Mouse (Mus musculus) MEL (cell line): ENCODE data around the gene Hpse2. TPM values are rescaled to one million over a fixed set of nuclear protein-coding genes. Genes with fewer than 3 reads are reported as not detected.
A peak's percentile ranks its signal among the peaks of the same experiment; 100 is the strongest.

ENCODE experiments used
- DNase-seq: peaks from one replicate; pipeline ENCODE4 v3.0.0; 2011; ENCODE audit warnings: low read depth, low spot score
- H3K27ac ChIP-seq: 2 replicates; pipeline ENCODE4 v1.5.1; 2012; ENCODE audit warnings: low read depth, mild to moderate bottlenecking, control low read depth, low read length, moderate library complexity; ENCODE audit not compliant: control insufficient read depth
- H3K27me3 ChIP-seq, 2 experiments: fragments of 150-350 bp in 1 of 2; sonication (generic) in 1 of 2; 2 replicates each; pipeline ENCODE4 v1.6.1; 2012; ENCODE audit warnings: low read length in 2 of 2, mild to moderate bottlenecking in 2 of 2, improper control_type of control experiment in 1 of 2, moderate library complexity in 1 of 2; ENCODE audit not compliant: insufficient read depth in 2 of 2, control insufficient read depth in 1 of 2
- H3K36me3 ChIP-seq, 2 experiments: 2 replicates each; pipeline ENCODE4 v1.6.1; 2012 to 2014; ENCODE audit warnings: low read length in 2 of 2, improper control_type of control experiment in 1 of 2, inconsistent platforms in 1 of 2, mild to moderate bottlenecking in 1 of 2; ENCODE audit not compliant: insufficient read depth in 2 of 2, control insufficient read depth in 1 of 2
- H3K4me1 ChIP-seq, 2 experiments: fragments of 150-350 bp in 1 of 2; sonication (generic) in 1 of 2; 2 replicates each; pipeline ENCODE4 v1.6.1; 2012; ENCODE audit warnings: low read length in 2 of 2, improper control_type of control experiment in 1 of 2, mild to moderate bottlenecking in 1 of 2; ENCODE audit not compliant: insufficient read depth in 2 of 2, control insufficient read depth in 1 of 2
- H3K4me3 ChIP-seq, 2 experiments: fragments of 150-350 bp in 1 of 2; sonication (generic) in 1 of 2; 2 replicates each; pipeline ENCODE4 v1.5.1; 2012; ENCODE audit warnings: low read depth in 2 of 2, low read length in 2 of 2, mild to moderate bottlenecking in 2 of 2, moderate library complexity in 2 of 2, control low read depth in 1 of 2, improper control_type of control experiment in 1 of 2; ENCODE audit not compliant: control insufficient read depth in 1 of 2, insufficient read depth in 1 of 2
- H3K79me2 ChIP-seq: 2 replicates; pipeline ENCODE4 v1.6.1; 2012; ENCODE audit warnings: mild to moderate bottlenecking, low read length, moderate library complexity; ENCODE audit not compliant: control insufficient read depth, poor library complexity, insufficient read depth
- H3K9ac ChIP-seq: 2 replicates; pipeline ENCODE4 v1.6.1; 2012; ENCODE audit warnings: low read depth, mild to moderate bottlenecking, control low read depth, low read length, moderate library complexity; ENCODE audit not compliant: control insufficient read depth, poor library complexity, severe bottlenecking
- H3K9me3 ChIP-seq: fragments of 150-350 bp; sonication (generic); replicated peaks from 2 replicates; pipeline ENCODE4 v1.6.1; 2012; ENCODE audit warnings: mild to moderate bottlenecking, low read length, improper control_type of control experiment, moderate library complexity; ENCODE audit not compliant: insufficient read depth
- BHLHE40 ChIP-seq: IDR thresholded peaks from 2 replicates; pipeline ENCODE4 v1.6.1; 2012; ENCODE audit warnings: low read depth, mild to moderate bottlenecking, inconsistent platforms, low read length, improper control_type of control experiment, borderline replicate concordance
- CHD1 ChIP-seq: IDR thresholded peaks from 2 replicates; pipeline ENCODE4 v1.6.1; 2012; ENCODE audit warnings: low read depth, mild to moderate bottlenecking, inconsistent platforms, low read length, improper control_type of control experiment
- CHD2 ChIP-seq: IDR thresholded peaks from 2 replicates; pipeline ENCODE4 v1.6.1; 2011; ENCODE audit warnings: low read length, improper control_type of control experiment
- E2F4 ChIP-seq: IDR thresholded peaks from 2 replicates; pipeline ENCODE4 v1.6.1; 2011; ENCODE audit warnings: low read depth, low read length, improper control_type of control experiment, borderline replicate concordance
- ELF1 ChIP-seq: IDR thresholded peaks from 2 replicates; pipeline ENCODE4 v1.6.1; 2014; ENCODE audit warnings: low read depth, mild to moderate bottlenecking, inconsistent platforms, low read length, improper control_type of control experiment, moderate library complexity
- EP300 ChIP-seq, 2 experiments: IDR thresholded peaks; 2 replicates each; pipeline ENCODE4 v1.6.1; 2011; ENCODE audit warnings: improper control_type of control experiment in 2 of 2, low read length in 2 of 2, low read depth in 1 of 2, mild to moderate bottlenecking in 1 of 2
- ETS1 ChIP-seq: IDR thresholded peaks from 2 replicates; pipeline ENCODE4 v1.6.1; 2012; ENCODE audit warnings: low read depth, mild to moderate bottlenecking, inconsistent platforms, low read length, improper control_type of control experiment, moderate library complexity
- GABPA ChIP-seq: IDR thresholded peaks from 2 replicates; pipeline ENCODE4 v1.6.1; 2012; ENCODE audit warnings: low read depth, mild to moderate bottlenecking, inconsistent platforms, low read length, improper control_type of control experiment, moderate library complexity
- GATA1 ChIP-seq: IDR thresholded peaks from 2 replicates; pipeline ENCODE4 v1.6.1; 2011; ENCODE audit warnings: low read depth, low read length, improper control_type of control experiment
- HCFC1 ChIP-seq: IDR thresholded peaks from 2 replicates; pipeline ENCODE4 v1.6.1; 2012; ENCODE audit warnings: low read depth, mild to moderate bottlenecking, inconsistent platforms, low read length, improper control_type of control experiment, moderate library complexity
- JUND ChIP-seq: IDR thresholded peaks from 2 replicates; pipeline ENCODE4 v1.6.1; 2011; ENCODE audit warnings: low read depth, mild to moderate bottlenecking, improper control_type of control experiment, low read length
- KAT2A ChIP-seq: conservative IDR thresholded peaks from 2 replicates; pipeline ENCODE4 v1.6.1; 2012; ENCODE audit warnings: low read depth, low read length, improper control_type of control experiment, inconsistent platforms
- MAFK ChIP-seq: IDR thresholded peaks from 2 replicates; pipeline ENCODE4 v1.6.1; 2011; ENCODE audit warnings: low read depth, mild to moderate bottlenecking, low read length, improper control_type of control experiment, borderline replicate concordance
- MAX ChIP-seq: IDR thresholded peaks from 2 replicates; pipeline ENCODE4 v1.6.1; 2011; ENCODE audit warnings: low read length, improper control_type of control experiment
- MEF2A ChIP-seq: IDR thresholded peaks from 2 replicates; pipeline ENCODE4 v1.6.1; 2014; ENCODE audit warnings: low read depth, mild to moderate bottlenecking, inconsistent platforms, low read length, improper control_type of control experiment; ENCODE audit not compliant: poor library complexity, insufficient replicate concordance, severe bottlenecking; ENCODE audit errors: extremely low read depth
- MYB ChIP-seq: IDR thresholded peaks from 2 replicates; pipeline ENCODE4 v1.6.1; 2011; ENCODE audit warnings: mild to moderate bottlenecking, low read depth, low read length, improper control_type of control experiment
- NELFE ChIP-seq: IDR thresholded peaks from 2 replicates; pipeline ENCODE4 v1.6.1; 2011; ENCODE audit warnings: low read depth, low read length, improper control_type of control experiment
- NRF1 ChIP-seq: IDR thresholded peaks from 2 replicates; pipeline ENCODE4 v1.6.1; 2014; ENCODE audit warnings: low read depth, mild to moderate bottlenecking, inconsistent platforms, low read length, improper control_type of control experiment, moderate library complexity; ENCODE audit not compliant: poor library complexity, insufficient read depth, severe bottlenecking
- POLR2A ChIP-seq, 2 experiments: IDR thresholded peaks; 2 replicates each; pipeline ENCODE4 v1.6.1; 2011 to 2012; ENCODE audit warnings: low read length in 2 of 2, mild to moderate bottlenecking in 2 of 2, control low read depth in 1 of 2, improper control_type of control experiment in 1 of 2, low read depth in 1 of 2, moderate library complexity in 1 of 2; ENCODE audit not compliant: control insufficient read depth in 1 of 2, insufficient read depth in 1 of 2, poor library complexity in 1 of 2
- POLR2AphosphoS5 ChIP-seq: IDR thresholded peaks from 2 replicates; pipeline ENCODE4 v1.6.1; 2012; ENCODE audit warnings: low read depth, borderline replicate concordance, mild to moderate bottlenecking, inconsistent platforms, low read length, moderate library complexity, mixed read lengths
- RAD21 ChIP-seq: IDR thresholded peaks from 2 replicates; pipeline ENCODE4 v1.6.1; 2011; ENCODE audit warnings: mild to moderate bottlenecking, low read depth, low read length, improper control_type of control experiment
- RCOR1 ChIP-seq: IDR thresholded peaks from 2 replicates; pipeline ENCODE4 v1.6.1; 2012; ENCODE audit warnings: low read depth, mild to moderate bottlenecking, inconsistent platforms, low read length, improper control_type of control experiment
- SIN3A ChIP-seq: IDR thresholded peaks from 2 replicates; pipeline ENCODE4 v1.6.1; 2012; ENCODE audit warnings: low read length, improper control_type of control experiment, inconsistent platforms
- SMC3 ChIP-seq: IDR thresholded peaks from 2 replicates; pipeline ENCODE4 v1.6.1; 2011; ENCODE audit warnings: low read depth, low read length, improper control_type of control experiment
- TAL1 ChIP-seq: IDR thresholded peaks from 2 replicates; pipeline ENCODE4 v1.6.1; 2012; ENCODE audit warnings: mild to moderate bottlenecking, inconsistent platforms, low read length, moderate library complexity, mixed read lengths
- TBP ChIP-seq: IDR thresholded peaks from 2 replicates; pipeline ENCODE4 v1.8.0; 2011; ENCODE audit warnings: low read depth, low read length, improper control_type of control experiment
- TCF12 ChIP-seq: IDR thresholded peaks from 2 replicates; pipeline ENCODE4 v1.6.1; 2014; ENCODE audit warnings: low read depth, mild to moderate bottlenecking, inconsistent platforms, low read length, improper control_type of control experiment, moderate library complexity
- UBTF ChIP-seq: IDR thresholded peaks from 2 replicates; pipeline ENCODE4 v1.6.1; 2012; ENCODE audit warnings: low read depth, mild to moderate bottlenecking, inconsistent platforms, low read length, improper control_type of control experiment, moderate library complexity, borderline replicate concordance; ENCODE audit not compliant: insufficient read depth
- USF1 ChIP-seq: IDR thresholded peaks from 2 replicates; pipeline ENCODE4 v1.6.1; 2014; ENCODE audit warnings: low read depth, mild to moderate bottlenecking, inconsistent platforms, low read length, improper control_type of control experiment, moderate library complexity
- USF2 ChIP-seq, 2 experiments: IDR thresholded peaks; 2 replicates each; pipeline ENCODE4 v1.6.1; 2011 to 2012; ENCODE audit warnings: improper control_type of control experiment in 2 of 2, low read length in 2 of 2, borderline replicate concordance in 1 of 2, inconsistent platforms in 1 of 2, low read depth in 1 of 2, mild to moderate bottlenecking in 1 of 2; ENCODE audit not compliant: insufficient read depth in 1 of 2
- ZNF384 ChIP-seq: IDR thresholded peaks from 2 replicates; pipeline ENCODE4 v1.6.1; 2012; ENCODE audit warnings: low read depth, mild to moderate bottlenecking, inconsistent platforms, low read length, improper control_type of control experiment
- polyA plus RNA-seq, 2 experiments: library from polyadenylated mRNA; stranded (reverse) in 1 of 2; unstranded in 1 of 2; fragments of >175 nt in 1 of 2; fragments of >200 nt in 1 of 2; gene quantifications; 2 replicates each; pipeline versions ENCODE4 v1.2.1 to v1.2.4; 2012; ENCODE audit warnings: low replicate concordance in 2 of 2, low read depth in 1 of 2; ENCODE audit not compliant: insufficient read length in 2 of 2, insufficient read depth in 1 of 2, missing spikeins in 1 of 2
- total RNA-seq: library from RNA; depleted of rRNA; stranded (reverse); fragments of 300-350 nt; gene quantifications from 2 replicates; pipeline ENCODE4 v1.2.3, GENCODE M21; 2012

Gene Hpse2
- total and polyA plus RNA-seq, 3 experiments: not detected

DNA sequence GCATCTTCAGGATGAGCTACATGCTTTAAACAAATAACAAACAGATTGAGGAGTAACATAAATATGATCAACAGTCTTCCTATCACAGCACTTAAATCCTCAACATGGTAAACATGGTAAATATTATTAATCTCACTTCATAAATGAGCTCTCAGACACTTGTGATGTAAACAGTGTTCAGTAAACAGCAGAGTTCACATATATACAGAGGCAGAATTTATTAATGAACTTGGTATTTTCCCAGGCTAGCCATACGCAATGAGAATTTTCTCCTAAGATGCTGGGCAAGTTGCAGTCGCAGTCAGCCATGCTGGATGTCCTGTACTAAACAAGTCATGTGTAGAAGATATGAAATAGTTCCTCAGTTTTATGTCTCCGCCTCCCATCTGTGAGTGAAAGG, 300.9 kb downstream of the Hpse2 start:
- Histone ChIP-seq H3K27me3 (no peaks in the 10 kb centered on the region), H3K9me3 (no peaks in the 10 kb centered on the region), H3K9ac (no peak overlapping the region), H3K27ac (no peak overlapping the region), H3K4me3 (no peak overlapping the region), H3K36me3 (no peaks in the 10 kb centered on the region), H3K79me2 (no peaks in the 10 kb centered on the region), H3K4me1 (no peaks in the 10 kb centered on the region)
- TF ChIP-seq ZNF384 (no peak), E2F4 (no peak), RCOR1 (no peak), HCFC1 (no peak), SIN3A (no peak), NRF1 (no peak)
- DNase-seq: no peak

DNA sequence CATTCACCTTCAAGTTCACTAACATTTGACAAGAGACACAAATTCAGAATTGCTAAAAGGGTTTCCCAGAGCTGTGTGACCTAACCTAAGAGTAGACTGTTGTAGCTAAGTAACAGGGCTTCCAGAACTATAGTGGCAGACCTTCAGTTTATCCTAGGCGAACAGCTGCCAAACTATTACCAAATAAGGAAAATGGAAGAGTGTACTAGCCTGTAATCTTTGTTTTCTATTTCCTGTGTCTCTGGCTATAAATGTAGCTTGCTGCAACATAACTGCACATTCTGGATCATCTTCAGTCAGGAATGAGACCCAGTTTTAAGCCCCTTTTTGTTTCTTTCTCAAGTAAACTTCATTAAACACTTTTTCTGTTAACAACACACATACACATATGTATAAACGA, 324.0 kb downstream of the Hpse2 start:
- no peaks in the 10 kb centered on the region; a peak in 1 of 4 replicates for H3K36me3 ChIP-seq
- no peaks in the 10 kb centered on the region for H3K79me2 ChIP-seq
- H3K4me3 ChIP-seq: no peak overlapping the region
- no peak overlapping the region for H3K9ac ChIP-seq
- no peak overlapping the region for H3K27ac ChIP-seq
- no peaks in the 10 kb centered on the region for H3K4me1 ChIP-seq
- TF ChIP-seq MYB (no peak), USF1 (no peak), ZNF384 (no peak), E2F4 (no peak), EP300 (IDR thresholded peaks at IDR 0.05; ENCODE audit: low read depth in 1 of 2, low read length in 2 of 2) (peak; percentile 27 to 48; a peak in 3 of 4 replicates), ETS1 (no peak), SMC3 (no peak), POLR2AphosphoS5 (no peak), UBTF (no peak), GABPA (no peak), ELF1 (no peak), TCF12 (peak; percentile 17; the same call in 1 of the 2 replicates), MAX (no peak), USF2 (IDR thresholded peaks at IDR 0.05; ENCODE audit: borderline replicate concordance in 1 of 2, insufficient read depth in 1 of 2, low read depth in 1 of 2, low read length in 2 of 2) (no peak), MEF2A (no peak), TBP (peak; percentile 59; the same call in 1 of the 2 replicates), NELFE (no peak), NRF1 (no peak), BHLHE40 (no peak), KAT2A (no peak), GATA1 (peak; percentile 52; the same call in 1 of the 2 replicates), CHD1 (no peak), RAD21 (no peak), TAL1 (no peak), MAFK (no peak), SIN3A (0 out of 2 replicates have a peak, but pooled peaks have one; percentile 16), JUND (no peak), POLR2A (IDR thresholded peaks at IDR 0.05; ENCODE audit: control insufficient read depth in 1 of 2, insufficient read depth in 1 of 2, low read depth in 1 of 2, low read length in 2 of 2, poor library complexity in 1 of 2) (no peak), CHD2 (no peak)
- DNase-seq: peak; percentile 53
- H3K9me3 ChIP-seq: no peaks in the 10 kb centered on the region
- no peaks in the 10 kb centered on the region for H3K27me3 ChIP-seq
